Mouse (Mus musculus) forebrain, embryonic 10.5 days (tissue): ENCODE results near the gene Gm45837. TPM values are rescaled to one million over a fixed set of nuclear protein-coding genes. Genes with fewer than 3 reads are reported as not detected.

Experiments used
- DNase-seq: peaks from one replicate; pipeline ENCODE4 v3.0.0-alpha.2; 2017; ENCODE audit warnings: low spot score; ENCODE audit errors: extremely low spot score
- H3K27ac ChIP-seq: fragments of 300-500 bp; sonication (generic); 2 replicates; pipeline ENCODE4 v1.5.1; 2016; ENCODE audit warnings: mild to moderate bottlenecking
- H3K27me3 ChIP-seq: fragments of 300-500 bp; sonication (generic); 2 replicates; pipeline ENCODE4 v1.6.1; 2016; ENCODE audit warnings: mild to moderate bottlenecking; ENCODE audit not compliant: poor library complexity, severe bottlenecking
- H3K36me3 ChIP-seq: fragments of 300-500 bp; sonication (generic); replicated peaks from 2 replicates; pipeline ENCODE4 v1.6.1; 2016; ENCODE audit warnings: mild to moderate bottlenecking, moderate library complexity
- H3K4me1 ChIP-seq: fragments of 300-500 bp; sonication (generic); 2 replicates; pipeline ENCODE4 v1.6.1; 2016
- H3K4me3 ChIP-seq: fragments of 300-500 bp; sonication (generic); 2 replicates; pipeline ENCODE4 v1.5.1; 2016; ENCODE audit warnings: mild to moderate bottlenecking, moderate library complexity
- H3K9me3 ChIP-seq: fragments of 300-500 bp; sonication (generic); 2 replicates; pipeline ENCODE4 v1.6.1; 2016; ENCODE audit warnings: mild to moderate bottlenecking, moderate library complexity
- WGBS: fragments of 180-500 bp; shearing (Covaris S2); methylation state at CpG from one replicate; pipeline ENCODE4 v1.1.7; 2016; 5-methylcytosine and 5-hydroxymethylcytosine counted together
- polyA plus RNA-seq: library from polyadenylated mRNA; unstranded; fragments of >200 nt; fragmentation: Nextera tagmentation; extraction: Ambion mirVana; gene quantifications from 2 replicates; pipeline ENCODE4 v1.2.1, GENCODE M21; 2016

Gene Gm45837
- polyA plus RNA-seq, 1 experiment from 2014 or later, result not detected

GRCm38 (mm10) chr7:101453725-101454124 is 43.0 kb downstream of the Gm45837 start:
- H3K27ac ChIP-seq, result no peak overlapping the region
- H3K4me3 ChIP-seq, result no peak overlapping the region
- H3K9me3 ChIP-seq, result no peaks in the 10 kb centered on the region
- 19% methylated on average over 8 of the region's 8 CpGs for WGBS
- H3K27me3 ChIP-seq, result peaks cover 70% of the 10 kb centered on the region
- DNase-seq, result no peak
- H3K4me1 ChIP-seq, result peaks cover 52% of the 10 kb centered on the region
- no peaks in the 10 kb centered on the region for H3K36me3 ChIP-seq

DNA sequence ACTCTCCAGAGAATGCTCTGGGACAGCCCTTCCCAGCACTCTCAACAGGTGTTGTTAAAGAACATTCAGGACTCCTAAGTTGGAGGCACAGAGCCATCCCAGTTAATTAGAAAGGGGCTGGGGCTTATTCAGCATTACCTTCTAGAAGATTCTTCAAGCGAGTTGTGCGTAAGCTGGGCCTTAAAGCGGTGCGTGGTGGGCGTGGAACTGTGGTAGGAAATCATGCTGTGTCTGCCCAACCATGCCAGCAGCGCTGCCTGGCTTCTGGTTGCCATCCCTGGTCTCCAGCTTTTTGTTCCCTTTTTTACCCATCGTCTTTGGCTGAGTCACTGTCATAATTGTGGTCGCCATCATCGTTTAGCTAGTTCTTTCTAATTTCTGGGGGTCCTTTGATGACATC is 43.8 kb downstream of the Gm45837 start:
- Histone ChIP-seq H3K36me3 (no peaks in the 10 kb centered on the region), H3K27ac (no peak overlapping the region), H3K4me3 (no peak overlapping the region), H3K27me3 (peaks cover 76% of the 10 kb centered on the region), H3K9me3 (no peaks in the 10 kb centered on the region), H3K4me1 (peaks cover 57% of the 10 kb centered on the region)
- 94% methylated on average over 9 of the region's 9 CpGs for WGBS
- no peak for DNase-seq

DNA sequence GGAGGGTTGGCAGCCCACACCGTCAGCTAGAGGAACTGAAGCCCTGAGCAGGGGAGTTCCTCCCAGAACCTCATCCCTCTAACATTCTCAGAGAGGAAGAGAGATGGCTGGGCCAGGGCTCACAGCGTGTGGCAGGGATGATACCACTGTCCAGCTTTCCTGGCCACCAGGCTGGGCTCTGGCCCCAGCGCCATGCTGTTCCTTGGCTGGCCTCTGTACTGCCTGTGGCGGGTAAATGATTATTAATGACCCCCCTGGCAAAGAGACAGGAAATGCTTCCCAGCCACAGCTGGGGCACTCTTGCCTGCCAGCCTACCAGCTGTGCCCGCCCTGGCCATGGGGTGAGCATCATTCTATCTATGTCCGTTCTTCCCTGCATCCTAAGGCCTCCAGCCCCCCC is 44.5 kb downstream of the Gm45837 start:
- no peak overlapping the region for H3K27ac ChIP-seq
- 83% methylated on average over 6 of the region's 6 CpGs for WGBS
- H3K4me3 ChIP-seq, result no peak overlapping the region
- H3K36me3 ChIP-seq, result no peaks in the 10 kb centered on the region
- H3K27me3 ChIP-seq, result peaks cover 72% of the 10 kb centered on the region
- no peaks in the 10 kb centered on the region for H3K9me3 ChIP-seq
- no peak for DNase-seq
- peaks cover 63% of the 10 kb centered on the region for H3K4me1 ChIP-seq

DNA sequence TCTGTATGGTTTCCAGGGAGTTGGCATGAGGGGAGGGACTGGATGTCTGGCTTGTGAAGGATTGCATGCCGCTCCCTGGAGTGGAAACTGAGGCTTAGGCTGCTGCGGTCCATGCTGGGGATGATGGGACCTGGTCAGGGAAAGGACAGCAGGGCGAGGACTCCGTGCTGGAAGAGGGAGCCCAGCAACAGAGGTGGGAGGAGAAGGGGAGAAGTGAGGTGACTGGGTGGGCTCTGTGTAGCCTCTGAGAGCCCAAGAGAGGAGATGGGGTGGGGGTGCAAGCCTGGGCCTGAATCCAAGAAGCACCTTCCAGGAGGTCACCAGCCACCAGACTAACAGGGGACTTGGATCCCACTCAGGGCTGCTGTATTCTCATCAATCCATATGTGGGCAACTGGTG is 45.6 kb downstream of the Gm45837 start:
- 61% methylated on average over 4 of the region's 4 CpGs for WGBS

DNA sequence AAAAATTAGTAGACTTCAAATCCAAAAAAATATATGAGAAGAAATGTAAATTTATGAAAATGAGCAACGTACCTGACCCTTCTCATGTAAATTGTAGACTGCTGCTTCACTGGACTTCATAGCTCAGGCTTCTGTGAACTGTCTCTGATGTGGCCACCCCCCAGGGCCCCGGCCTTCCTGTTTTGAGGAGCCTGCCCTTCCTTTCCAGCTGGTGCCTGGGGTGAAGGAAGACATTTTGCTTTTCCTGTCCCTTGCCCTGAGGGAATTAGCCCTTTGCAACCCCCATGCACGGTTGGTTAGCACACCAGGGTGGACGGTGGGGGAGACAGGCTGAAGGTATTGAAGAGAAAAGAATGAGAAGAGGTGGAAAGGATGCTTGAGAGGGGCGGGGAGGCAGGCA is 46.1 kb downstream of the Gm45837 start:
- H3K4me3 ChIP-seq, result no peak overlapping the region
- WGBS, result 34% methylated on average over 5 of the region's 5 CpGs
- H3K4me1 ChIP-seq, result peaks cover 58% of the 10 kb centered on the region
- DNase-seq, result no peak
- H3K27me3 ChIP-seq, result peaks cover 58% of the 10 kb centered on the region
- no peaks in the 10 kb centered on the region for H3K36me3 ChIP-seq
- no peak overlapping the region for H3K27ac ChIP-seq
- no peaks in the 10 kb centered on the region for H3K9me3 ChIP-seq

More for the DNA sequence above, 45.6 kb downstream of the Gm45837 start:
- Histone ChIP-seq H3K9me3 (no peaks in the 10 kb centered on the region), H3K36me3 (no peaks in the 10 kb centered on the region), H3K4me3 (no peak overlapping the region), H3K27ac (0 out of 2 replicates have a peak overlapping the region, but pooled peaks have one; percentile 25), H3K4me1 (peaks cover 60% of the 10 kb centered on the region), H3K27me3 (peaks cover 62% of the 10 kb centered on the region)
- no peak for DNase-seq

GRCm38 (mm10) chr7:101457283-101457682 is 46.6 kb downstream of the Gm45837 start:
- H3K27me3 ChIP-seq, result peaks cover 53% of the 10 kb centered on the region

DNA sequence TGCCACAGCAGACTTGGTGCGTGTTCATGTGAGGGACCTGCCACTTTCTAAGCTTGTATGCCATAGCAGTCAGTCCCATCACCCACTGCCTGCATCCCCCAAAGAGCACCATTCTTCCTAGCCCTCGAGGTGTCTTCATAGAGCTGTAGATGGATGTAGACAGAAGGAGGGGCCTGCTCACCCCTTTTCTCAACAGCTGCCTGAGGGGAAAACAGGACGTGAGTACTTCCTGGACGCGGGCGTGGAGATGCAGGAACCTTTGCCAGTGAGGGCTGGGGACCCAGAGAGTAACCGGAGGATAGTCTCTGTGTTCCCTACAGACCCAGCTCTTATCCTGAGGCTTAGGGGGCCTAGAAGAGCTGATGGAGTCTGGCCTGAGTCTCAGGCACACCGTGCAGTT is 47.1 kb downstream of the Gm45837 start:
- no peak overlapping the region for H3K4me3 ChIP-seq
- peaks cover 64% of the 10 kb centered on the region for H3K4me1 ChIP-seq
- no peak overlapping the region for H3K27ac ChIP-seq
- no peak for DNase-seq
- H3K27me3 ChIP-seq, result peaks cover 48% of the 10 kb centered on the region
- H3K9me3 ChIP-seq, result no peaks in the 10 kb centered on the region
- no peaks in the 10 kb centered on the region for H3K36me3 ChIP-seq
- 72% methylated on average over 8 of the region's 8 CpGs for WGBS

More at GRCm38 (mm10) chr7:101457283-101457682, 46.6 kb downstream of the Gm45837 start:
- H3K9me3 ChIP-seq, result no peaks in the 10 kb centered on the region
- no peak for DNase-seq
- WGBS, result 71% methylated on average over 5 of the region's 5 CpGs
- no peak overlapping the region for H3K27ac ChIP-seq
- H3K4me3 ChIP-seq, result no peak overlapping the region
- no peaks in the 10 kb centered on the region for H3K36me3 ChIP-seq
- peaks cover 59% of the 10 kb centered on the region for H3K4me1 ChIP-seq

DNA sequence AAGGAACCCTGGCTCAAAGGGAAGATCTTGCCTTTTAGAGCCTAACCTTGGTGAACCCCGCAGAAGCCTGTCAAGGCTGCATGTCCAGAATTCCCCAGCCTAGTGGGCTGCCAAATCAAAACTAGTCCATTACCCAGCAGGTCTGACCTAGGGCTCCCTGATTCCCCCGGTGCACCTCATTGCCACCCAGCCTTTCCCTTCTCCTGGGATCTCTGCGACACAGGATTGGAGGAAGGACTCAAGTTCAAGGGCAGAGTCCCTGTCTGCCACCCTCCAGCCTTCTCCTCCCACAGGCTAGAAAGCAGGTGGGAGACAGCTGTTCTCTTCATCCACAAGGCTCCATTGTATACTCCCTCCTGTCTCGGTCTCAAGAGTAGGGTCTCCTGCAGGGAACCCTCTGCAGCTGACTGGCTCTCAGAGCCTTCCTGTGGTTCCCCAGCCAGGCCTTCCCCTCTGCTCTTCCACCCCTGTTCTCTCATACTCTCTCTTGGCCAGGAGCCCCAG is 47.6 kb downstream of the Gm45837 start:
- WGBS, result 72% methylated on average over 4 of the region's 4 CpGs
- Histone ChIP-seq H3K4me1 (peaks cover 68% of the 10 kb centered on the region), H3K9me3 (no peaks in the 10 kb centered on the region), H3K27me3 (peaks cover 42% of the 10 kb centered on the region), H3K36me3 (no peaks in the 10 kb centered on the region), H3K4me3 (no peak overlapping the region), H3K27ac (no peak overlapping the region)
- DNase-seq, result no peak

DNA sequence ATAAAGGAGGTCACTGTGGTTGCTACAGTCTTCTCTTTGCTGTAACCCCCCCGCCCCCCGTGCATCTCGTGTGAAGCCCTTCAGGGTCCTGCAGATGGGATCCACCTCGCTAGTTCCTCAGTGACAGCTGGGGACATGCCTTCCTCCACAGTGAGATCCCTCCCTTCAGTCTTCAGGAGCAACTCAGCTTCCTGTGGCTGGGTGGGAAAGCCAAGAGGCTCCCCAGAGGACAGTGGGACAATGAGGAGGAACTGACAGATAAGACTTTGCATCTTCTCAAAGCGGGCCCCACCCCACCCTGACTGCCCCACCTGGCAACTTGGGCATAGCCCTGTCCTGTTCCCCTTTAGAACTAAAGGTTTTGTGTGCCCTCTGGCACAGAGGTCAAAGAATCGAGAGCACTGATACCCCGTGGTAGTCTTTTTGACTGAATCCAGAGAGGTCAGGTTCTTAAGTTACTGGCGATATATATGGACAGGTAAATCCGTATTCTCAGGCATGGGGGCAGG is 48.7 kb downstream of the Gm45837 start:
- H3K27ac ChIP-seq, result 0 out of 2 replicates have a peak overlapping the region, but pooled peaks have one; percentile 11

DNA sequence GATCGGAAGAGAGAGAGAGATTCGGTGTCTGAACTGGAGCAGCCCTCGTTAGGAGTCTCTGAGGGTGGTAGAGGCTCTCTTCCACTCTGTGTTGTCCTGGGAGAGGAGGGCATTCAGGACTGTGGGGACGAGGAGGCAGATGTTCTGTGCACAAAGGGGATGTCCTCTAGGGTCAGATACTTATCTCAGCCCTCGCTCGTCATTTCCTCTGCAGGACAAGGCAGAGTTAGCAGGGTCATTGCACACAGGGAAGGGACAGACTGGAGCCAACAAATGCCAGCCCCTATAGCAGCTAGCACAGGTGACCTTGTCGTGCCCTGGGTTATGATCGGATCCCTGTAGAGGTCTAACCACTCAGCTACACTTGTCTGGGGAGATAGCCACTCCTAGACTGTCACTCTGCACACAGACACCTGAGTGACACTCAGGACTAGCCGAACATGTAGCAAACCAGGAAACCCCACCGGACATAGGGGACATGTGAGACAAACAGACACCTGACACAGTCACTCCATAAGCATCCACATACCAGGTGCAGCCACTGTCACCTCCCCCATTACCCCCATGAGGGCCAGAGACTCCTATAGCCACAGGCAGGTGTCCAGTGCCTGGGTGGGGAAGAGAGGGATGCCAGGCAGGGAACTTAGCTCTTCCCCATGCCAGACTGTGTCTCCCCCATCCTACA is 49.4 kb downstream of the Gm45837 start:
- 60% methylated on average over 10 of the region's 10 CpGs for WGBS
- H3K9me3 ChIP-seq, result no peaks in the 10 kb centered on the region
- peaks cover 26% of the 10 kb centered on the region for H3K27me3 ChIP-seq
- no peak overlapping the region for H3K4me3 ChIP-seq
- H3K36me3 ChIP-seq, result no peaks in the 10 kb centered on the region
- H3K4me1 ChIP-seq, result peaks cover 68% of the 10 kb centered on the region
- H3K27ac ChIP-seq, result no peak overlapping the region
- no peak for DNase-seq

More for the DNA sequence above, 48.7 kb downstream of the Gm45837 start:
- no peak for DNase-seq
- no peaks in the 10 kb centered on the region for H3K9me3 ChIP-seq
- H3K4me3 ChIP-seq, result no peak overlapping the region
- H3K27me3 ChIP-seq, result peaks cover 33% of the 10 kb centered on the region
- 79% methylated on average over 9 of the region's 9 CpGs for WGBS
- peaks cover 68% of the 10 kb centered on the region for H3K4me1 ChIP-seq
- H3K36me3 ChIP-seq, result no peaks in the 10 kb centered on the region

DNA sequence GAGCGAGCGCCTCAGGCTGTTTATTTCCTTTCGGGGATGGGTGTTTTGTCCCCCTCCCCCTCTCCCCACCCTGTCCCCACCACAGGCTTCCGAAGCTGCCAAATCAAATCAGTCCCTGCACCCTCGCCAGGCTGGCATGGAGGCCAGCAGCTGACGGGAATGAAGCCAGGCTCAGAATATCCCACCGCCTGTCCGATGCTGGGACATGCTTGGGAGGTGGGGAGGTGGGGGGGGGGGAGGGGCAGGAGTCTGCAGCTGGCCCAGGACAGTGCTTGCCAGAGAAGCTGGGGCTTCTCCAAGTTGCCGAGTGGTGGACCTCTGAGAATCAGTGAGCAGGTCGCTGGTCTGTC is 49.9 kb downstream of the Gm45837 start:
- 53% methylated on average over 10 of the region's 10 CpGs for WGBS
- Histone ChIP-seq H3K27ac (no peak overlapping the region), H3K4me1 (peaks cover 70% of the 10 kb centered on the region), H3K4me3 (no peak overlapping the region), H3K36me3 (no peaks in the 10 kb centered on the region), H3K9me3 (no peaks in the 10 kb centered on the region), H3K27me3 (peaks cover 20% of the 10 kb centered on the region)
- no peak for DNase-seq

GRCm38 (mm10) chr7:101461571-101461970 is 50.9 kb downstream of the Gm45837 start:
- 85% methylated on average over 11 of the region's 11 CpGs for whole genome bisulfite sequencing
- H3K36me3 ChIP-seq, result no peaks in the 10 kb centered on the region
- DNase-seq, result no peak
- no peak overlapping the region for H3K27ac ChIP-seq
- H3K4me1 ChIP-seq, result peaks cover 75% of the 10 kb centered on the region
- peaks cover 12% of the 10 kb centered on the region for H3K27me3 ChIP-seq
- H3K9me3 ChIP-seq, result no peaks in the 10 kb centered on the region
- H3K4me3 ChIP-seq, result no peak overlapping the region

GRCm38 (mm10) chr7:101462327-101463068 is 51.8 kb downstream of the Gm45837 start:
- Histone ChIP-seq H3K27ac (peak overlapping the region; percentile 33), H3K4me1 (peaks cover 66% of the 10 kb centered on the region), H3K9me3 (no peaks in the 10 kb centered on the region), H3K36me3 (no peaks in the 10 kb centered on the region), H3K4me3 (no peak overlapping the region), H3K27me3 (peaks cover 12% of the 10 kb centered on the region)
- whole genome bisulfite sequencing, result 88% methylated on average over 14 of the region's 14 CpGs
- DNase-seq, result no peak
